Mouse (Mus musculus) neural tube, embryonic 15.5 days (tissue): ENCODE results near the gene Trim40. TPM values are rescaled to one million over a fixed set of nuclear protein-coding genes. Genes with fewer than 3 reads are reported as not detected.

Experiments used
- ATAC-seq: fragments of 200-750 bp; cut with Nextera tagmentation; 2 replicates; pipeline ENCODE4 v1.8.0; 2017; ENCODE audit warnings: mild to moderate bottlenecking, moderate TSS enrichment, moderate library complexity; ENCODE audit not compliant: low FRiP score
- H3K27ac ChIP-seq: fragments of 300-500 bp; sonication (generic); replicated peaks from 2 replicates; pipeline ENCODE4 v1.5.1; 2015; ENCODE audit warnings: mild to moderate bottlenecking, inconsistent platforms
- H3K27me3 ChIP-seq: fragments of 300-500 bp; sonication (generic); replicated peaks from 2 replicates; pipeline ENCODE4 v1.6.1; 2015; ENCODE audit warnings: inconsistent platforms
- H3K36me3 ChIP-seq: fragments of 300-500 bp; sonication (generic); 2 replicates; pipeline ENCODE4 v1.6.1; 2015; ENCODE audit warnings: inconsistent platforms
- H3K4me1 ChIP-seq: fragments of 300-500 bp; sonication (generic); 2 replicates; pipeline ENCODE4 v1.6.1; 2015; ENCODE audit warnings: inconsistent platforms
- H3K4me2 ChIP-seq: fragments of 300-500 bp; sonication (generic); 2 replicates; pipeline ENCODE4 v1.6.1; 2015; ENCODE audit warnings: inconsistent platforms, mild to moderate bottlenecking, moderate library complexity
- H3K4me3 ChIP-seq: fragments of 300-500 bp; sonication (generic); replicated peaks from 2 replicates; pipeline ENCODE4 v1.5.1; 2015; ENCODE audit warnings: mild to moderate bottlenecking, inconsistent platforms
- H3K9ac ChIP-seq: fragments of 300-500 bp; sonication (generic); replicated peaks from 2 replicates; pipeline ENCODE4 v1.6.1; 2015; ENCODE audit warnings: mild to moderate bottlenecking, inconsistent platforms
- H3K9me3 ChIP-seq: fragments of 300-500 bp; sonication (generic); replicated peaks from 2 replicates; pipeline ENCODE4 v1.6.1; 2016; ENCODE audit warnings: inconsistent platforms
- WGBS: fragments of 180-500 bp; shearing (Covaris S2); methylation state at CpG from one replicate; pipeline ENCODE4 v1.1.7; 2015; ENCODE audit warnings: mixed read lengths; 5-methylcytosine and 5-hydroxymethylcytosine counted together
- polyA plus RNA-seq: library from polyadenylated mRNA; unstranded; fragments of >200 nt; fragmentation: Nextera tagmentation; extraction: Ambion mirVana; gene quantifications from 2 replicates; pipeline ENCODE4 v1.2.1, GENCODE M21; 2015

The Trim40 gene
- polyA plus RNA-seq, 1 experiment from 2014 or later, result not detected

DNA sequence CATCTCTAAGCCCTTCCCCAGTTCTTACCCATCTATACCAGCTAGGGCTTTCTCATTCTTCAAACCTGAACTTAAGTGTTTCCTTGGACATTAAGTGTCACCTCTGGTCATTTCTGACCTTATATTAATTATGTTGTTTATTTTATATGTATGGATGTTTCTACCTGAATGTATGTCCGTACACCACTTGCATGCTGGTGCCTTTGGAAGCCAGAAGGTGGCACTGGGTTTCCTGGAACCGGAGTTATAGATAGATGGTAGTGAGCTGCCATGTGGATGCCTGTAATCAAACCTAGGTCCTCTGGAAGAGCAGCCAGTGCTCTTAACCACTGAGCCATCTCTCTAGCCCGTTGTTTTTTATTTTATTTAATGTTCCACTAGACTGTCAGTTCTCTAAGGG lies 34.4 kb downstream of the Trim40 start:
- Histone ChIP-seq H3K36me3 (peaks cover 93% of the 10 kb centered on the region), H3K4me1 (no peaks in the 10 kb centered on the region), H3K9me3 (no peaks in the 10 kb centered on the region), H3K27me3 (no peaks in the 10 kb centered on the region), H3K9ac (no peak overlapping the region), H3K4me3 (no peak overlapping the region), H3K27ac (no peak overlapping the region), H3K4me2 (no peak overlapping the region)
- no peak for ATAC-seq
- WGBS, result 92% methylated on average over 3 of the region's 3 CpGs

DNA sequence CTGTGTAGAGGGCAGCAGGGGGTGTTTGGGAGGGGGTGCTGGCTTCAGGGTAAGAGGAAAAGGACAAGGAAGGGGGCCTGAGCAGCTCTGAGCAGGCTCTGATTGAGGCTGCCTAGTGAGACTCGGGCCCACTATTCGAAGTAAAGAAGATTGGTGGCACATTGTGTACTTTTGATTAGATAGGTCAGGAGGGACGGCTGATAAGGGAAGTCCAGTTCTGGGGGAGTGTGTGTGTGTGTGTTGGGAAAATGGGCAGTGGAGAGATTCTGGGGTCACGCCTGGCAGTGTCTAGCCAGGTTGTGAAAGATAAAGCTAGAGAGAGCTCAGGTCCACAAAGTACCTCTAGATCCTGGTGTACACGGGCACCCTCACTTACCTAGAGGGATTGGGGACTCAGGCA lies 38.3 kb downstream of the Trim40 start:
- no peak for ATAC-seq
- Histone ChIP-seq H3K27me3 (no peaks in the 10 kb centered on the region), H3K9ac (no peak overlapping the region), H3K36me3 (peaks cover 62% of the 10 kb centered on the region), H3K27ac (no peak overlapping the region), H3K4me3 (no peak overlapping the region), H3K4me2 (no peak overlapping the region), H3K4me1 (0 out of 2 replicates have a peak, but pooled peaks cover 2% of the 10 kb centered on the region), H3K9me3 (no peaks in the 10 kb centered on the region)
- WGBS, result 95% methylated on average over 5 of the region's 5 CpGs

DNA sequence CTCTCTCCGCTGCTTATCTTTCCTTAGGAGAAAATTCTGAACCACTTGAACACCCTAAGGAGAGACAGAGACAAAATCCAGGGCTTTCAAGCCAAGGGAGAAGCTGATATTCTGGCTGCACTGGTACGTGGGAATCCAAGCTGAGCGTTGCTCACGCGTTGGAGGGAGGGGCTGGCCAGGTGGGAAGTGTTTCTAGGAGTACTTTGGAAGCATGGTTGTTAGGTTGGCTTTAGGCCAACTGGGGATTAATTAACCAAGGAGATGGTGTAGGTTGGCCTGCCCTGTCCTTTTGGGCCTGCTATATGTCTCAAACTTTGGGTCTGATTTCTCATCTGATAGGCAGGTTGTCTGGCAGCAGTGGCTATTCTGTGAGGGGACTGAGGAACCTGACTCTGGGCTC lies 38.7 kb downstream of the Trim40 start:
- Histone ChIP-seq H3K4me3 (no peak overlapping the region), H3K36me3 (peaks cover 57% of the 10 kb centered on the region), H3K27me3 (no peaks in the 10 kb centered on the region), H3K4me2 (no peak overlapping the region), H3K27ac (no peak overlapping the region), H3K4me1 (0 out of 2 replicates have a peak, but pooled peaks cover 2% of the 10 kb centered on the region), H3K9ac (no peak overlapping the region), H3K9me3 (no peaks in the 10 kb centered on the region)
- 87% methylated on average over 5 of the region's 5 CpGs for WGBS
- no peak; the same call in 1 of the 2 replicates for ATAC-seq

DNA sequence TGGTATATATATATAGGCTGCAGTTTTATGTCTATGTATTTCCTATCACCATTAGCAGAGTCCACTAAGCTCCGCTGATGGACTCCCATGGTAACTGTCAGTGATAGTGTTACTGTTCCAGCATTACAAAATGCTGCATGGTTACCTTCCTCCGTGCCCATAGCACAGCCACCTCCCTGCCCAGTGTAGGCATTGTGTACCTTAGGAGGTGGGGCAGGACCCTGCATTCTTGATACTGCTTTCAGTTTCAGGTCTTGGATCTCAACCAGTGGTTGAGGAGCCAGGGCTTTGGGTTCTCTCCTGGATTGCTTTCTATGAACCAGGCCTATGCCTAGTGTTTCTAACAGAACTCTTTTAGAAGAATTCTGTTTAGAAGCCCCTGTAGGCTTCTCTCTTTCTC lies 39.9 kb downstream of the Trim40 start:
- 0 out of 2 replicates have a peak, but pooled peaks cover 2% of the 10 kb centered on the region for H3K4me1 ChIP-seq
- no peaks in the 10 kb centered on the region for H3K27me3 ChIP-seq
- peaks cover 47% of the 10 kb centered on the region for H3K36me3 ChIP-seq
- no peak overlapping the region for H3K9ac ChIP-seq
- 93% methylated on average over 2 of the region's 2 CpGs for WGBS
- no peak overlapping the region for H3K4me3 ChIP-seq
- no peak overlapping the region for H3K27ac ChIP-seq
- H3K9me3 ChIP-seq, result no peaks in the 10 kb centered on the region
- H3K4me2 ChIP-seq, result no peak overlapping the region
- no peak for ATAC-seq

DNA sequence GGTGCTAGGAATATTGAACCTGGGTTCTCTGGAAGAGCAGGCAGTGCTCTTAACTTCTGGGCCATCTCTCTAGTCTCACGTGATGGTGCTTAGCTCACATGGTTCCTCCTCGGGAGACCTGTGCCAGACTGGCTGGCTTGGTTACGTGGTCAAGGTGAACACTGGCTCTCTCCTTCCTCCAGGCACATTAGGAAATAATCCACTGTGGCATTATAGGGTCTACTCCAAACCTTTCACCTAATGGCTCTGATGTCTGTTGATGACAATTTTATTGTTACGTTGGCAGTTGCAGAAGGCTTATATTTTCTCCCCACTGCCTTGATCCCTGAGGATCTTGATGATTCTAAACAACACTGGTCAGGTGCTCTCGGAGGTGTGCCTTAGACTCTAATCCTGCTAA lies 41.0 kb downstream of the Trim40 start:
- 0 out of 2 replicates have a peak, but pooled peaks cover 2% of the 10 kb centered on the region for H3K4me1 ChIP-seq
- H3K27ac ChIP-seq, result no peak overlapping the region
- no peaks in the 10 kb centered on the region for H3K27me3 ChIP-seq
- no peaks in the 10 kb centered on the region for H3K9me3 ChIP-seq
- peaks cover 37% of the 10 kb centered on the region for H3K36me3 ChIP-seq
- 84% methylated on average over 5 of the region's 5 CpGs for WGBS
- H3K9ac ChIP-seq, result no peak overlapping the region
- H3K4me3 ChIP-seq, result no peak overlapping the region
- no peak overlapping the region for H3K4me2 ChIP-seq
- no peak for ATAC-seq

DNA sequence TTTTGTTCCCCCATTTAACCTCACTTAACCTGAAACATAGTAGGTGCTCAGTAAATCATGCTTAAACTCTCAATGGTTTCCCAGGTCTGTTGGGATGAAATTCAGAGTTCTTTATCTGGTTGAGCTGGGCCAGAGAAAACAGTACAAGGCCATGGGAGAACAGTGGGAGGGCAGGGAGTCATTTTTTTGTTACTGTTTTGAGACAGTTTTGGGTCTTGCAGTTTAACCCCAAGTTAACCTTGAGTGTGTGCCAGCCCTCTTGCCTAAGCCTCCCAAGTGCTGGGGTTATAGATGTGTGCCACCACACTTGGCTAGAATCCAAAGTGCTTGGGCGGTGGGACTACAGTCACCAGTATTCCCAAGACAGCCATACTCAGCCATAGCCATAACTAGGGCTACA lies 45.2 kb downstream of the Trim40 start:
- H3K36me3 ChIP-seq, result peaks cover 3% of the 10 kb centered on the region; the same call in 1 of the 2 replicates
- no peak overlapping the region for H3K4me3 ChIP-seq
- H3K4me2 ChIP-seq, result no peak overlapping the region
- 33% methylated on average over 1 of the region's 1 CpGs for WGBS
- 0 out of 2 replicates have a peak, but pooled peaks cover 6% of the 10 kb centered on the region for H3K4me1 ChIP-seq
- H3K9me3 ChIP-seq, result no peaks in the 10 kb centered on the region
- no peak overlapping the region for H3K9ac ChIP-seq
- H3K27ac ChIP-seq, result no peak overlapping the region
- no peak for ATAC-seq
- no peaks in the 10 kb centered on the region for H3K27me3 ChIP-seq

DNA sequence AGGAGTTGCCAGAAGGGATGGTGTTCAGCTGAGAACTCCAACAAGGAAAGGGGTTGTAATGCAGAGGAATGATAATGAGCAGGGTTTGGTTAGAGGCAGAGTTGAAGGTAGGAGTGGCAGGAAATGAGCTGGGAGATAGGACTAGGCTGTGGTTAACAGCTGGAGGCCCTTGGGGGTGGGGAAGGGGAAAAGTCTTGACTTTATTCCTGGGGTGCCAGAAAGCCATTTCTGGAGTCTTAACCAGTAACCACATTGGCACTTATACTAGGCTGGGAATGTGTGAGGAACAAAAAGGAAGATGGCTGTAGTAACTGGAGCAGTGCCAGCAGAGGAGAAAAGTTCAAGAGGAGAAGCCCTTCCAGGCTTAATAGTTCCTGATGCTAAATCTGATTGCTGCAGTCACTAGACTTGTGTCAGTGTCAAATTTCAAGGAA lies 45.6 kb downstream of the Trim40 start:
- H3K4me1 ChIP-seq, result peaks cover 6% of the 10 kb centered on the region; the same call in 1 of the 2 replicates
- no peaks in the 10 kb centered on the region for H3K27me3 ChIP-seq
- H3K9ac ChIP-seq, result no peak overlapping the region
- H3K4me3 ChIP-seq, result no peak overlapping the region
- no peaks in the 10 kb centered on the region for H3K9me3 ChIP-seq
- no peak for ATAC-seq
- no peak overlapping the region for H3K27ac ChIP-seq
- H3K36me3 ChIP-seq, result peaks cover 3% of the 10 kb centered on the region; the same call in 1 of the 2 replicates
- H3K4me2 ChIP-seq, result no peak overlapping the region

DNA sequence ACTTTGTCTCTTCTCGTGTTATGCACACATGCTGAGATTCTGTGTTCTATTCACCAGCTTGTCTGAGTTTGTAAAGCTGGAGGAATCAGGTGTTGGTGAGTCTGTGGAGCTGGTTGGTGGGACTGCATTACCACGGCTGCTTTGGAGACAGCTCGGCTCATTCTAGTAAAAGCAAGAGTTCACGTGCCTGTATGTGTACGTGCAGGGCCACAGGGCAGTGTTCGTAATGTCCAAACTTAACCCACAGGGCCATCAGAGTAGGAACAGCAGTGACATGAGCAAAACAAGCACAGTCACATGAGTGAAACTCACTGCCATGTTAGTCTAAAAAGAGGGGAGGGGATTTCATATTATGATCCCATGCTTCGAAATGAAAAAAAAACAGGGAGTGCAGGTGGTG lies 46.2 kb downstream of the Trim40 start:
- no peak overlapping the region for H3K27ac ChIP-seq
- H3K4me3 ChIP-seq, result no peak overlapping the region
- no peak overlapping the region for H3K4me2 ChIP-seq
- 83% methylated on average over 7 of the region's 7 CpGs for WGBS
- H3K9ac ChIP-seq, result no peak overlapping the region
- H3K4me1 ChIP-seq, result peaks cover 11% of the 10 kb centered on the region
- peaks cover 3% of the 10 kb centered on the region; the same call in 1 of the 2 replicates for H3K36me3 ChIP-seq
- H3K27me3 ChIP-seq, result no peaks in the 10 kb centered on the region
- H3K9me3 ChIP-seq, result no peaks in the 10 kb centered on the region
- ATAC-seq, result no peak

DNA sequence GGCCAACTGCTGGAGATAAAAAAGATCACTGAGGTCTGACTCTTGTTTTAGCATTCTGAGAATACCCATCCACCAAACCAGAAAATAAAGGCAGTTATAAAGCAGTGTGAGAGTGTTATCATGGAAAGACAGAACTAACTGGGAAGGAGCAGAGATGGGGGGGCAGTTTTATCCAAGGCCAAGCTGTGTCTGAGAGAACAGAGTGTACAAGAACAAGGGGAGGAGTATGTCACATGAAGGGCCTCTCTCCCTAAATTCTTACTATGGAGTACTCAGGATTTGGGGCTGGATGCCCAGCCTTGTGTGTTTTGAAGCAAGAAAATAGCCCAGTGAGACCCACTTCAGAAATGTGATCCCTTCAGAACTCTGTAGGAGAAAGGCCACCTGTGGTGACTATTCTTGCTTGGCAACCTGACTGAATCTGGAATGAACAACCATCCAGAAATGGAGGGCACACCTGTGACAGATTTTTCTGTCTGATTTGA lies 48.9 kb downstream of the Trim40 start:
- Histone ChIP-seq H3K9ac (no peak overlapping the region), H3K4me1 (peaks cover 30% of the 10 kb centered on the region), H3K36me3 (no peaks in the 10 kb centered on the region), H3K4me3 (no peak overlapping the region), H3K9me3 (no peaks in the 10 kb centered on the region), H3K27ac (no peak overlapping the region), H3K4me2 (no peak overlapping the region), H3K27me3 (no peaks in the 10 kb centered on the region)
- ATAC-seq, result no peak

DNA sequence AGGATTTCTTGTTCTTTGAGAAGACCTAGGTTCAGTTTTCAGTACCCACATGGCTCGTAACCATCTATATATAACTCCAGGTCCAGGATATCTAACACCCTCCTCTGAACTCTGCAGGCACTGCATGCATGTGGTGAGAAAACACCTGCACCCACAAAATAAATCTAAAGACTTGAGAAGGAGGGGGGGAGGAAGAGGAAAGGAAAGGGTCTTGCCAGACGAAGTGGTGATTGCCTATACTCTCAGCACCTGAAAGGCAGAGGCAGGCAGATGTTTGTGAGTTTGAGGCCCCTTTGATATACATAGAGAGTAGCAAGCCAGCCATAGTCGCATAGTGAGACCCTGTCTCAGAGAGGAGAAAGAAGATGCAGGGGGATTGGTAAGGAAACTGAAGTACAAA lies 50.0 kb downstream of the Trim40 start:
- no peak overlapping the region for H3K4me3 ChIP-seq
- no peaks in the 10 kb centered on the region for H3K9me3 ChIP-seq
- H3K9ac ChIP-seq, result no peak overlapping the region
- no peaks in the 10 kb centered on the region for H3K36me3 ChIP-seq
- no peak overlapping the region for H3K27ac ChIP-seq
- H3K27me3 ChIP-seq, result no peaks in the 10 kb centered on the region
- no peak overlapping the region for H3K4me2 ChIP-seq
- 80% methylated on average over 3 of the region's 3 CpGs for WGBS
- peaks cover 33% of the 10 kb centered on the region for H3K4me1 ChIP-seq
- ATAC-seq, result no peak

DNA sequence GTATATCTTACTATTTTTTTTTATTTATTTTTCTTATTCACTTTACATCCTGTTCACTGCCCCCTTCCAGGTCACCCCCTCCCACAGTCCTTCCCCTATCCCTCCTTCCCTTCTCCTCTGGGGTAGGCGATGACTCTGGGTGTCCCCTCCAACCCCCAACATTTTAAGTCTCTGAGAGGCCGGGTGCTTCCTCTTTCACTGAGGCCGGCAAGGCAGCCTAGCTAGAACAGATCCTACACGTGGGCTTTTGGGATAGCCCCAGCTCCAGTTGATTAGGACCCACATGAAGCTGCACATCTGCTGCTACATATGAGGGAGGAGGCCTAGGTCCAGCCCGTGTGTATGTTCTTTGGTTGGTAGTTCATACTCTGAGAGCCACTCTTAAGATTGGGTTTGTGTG lies 50.9 kb downstream of the Trim40 start:
- ATAC-seq, result no peak
- H3K4me3 ChIP-seq, result no peak overlapping the region
- H3K9ac ChIP-seq, result no peak overlapping the region
- no peaks in the 10 kb centered on the region for H3K9me3 ChIP-seq
- no peaks in the 10 kb centered on the region for H3K36me3 ChIP-seq
- H3K4me2 ChIP-seq, result no peak overlapping the region
- H3K4me1 ChIP-seq, result peaks cover 33% of the 10 kb centered on the region
- WGBS, result 88% methylated on average over 5 of the region's 5 CpGs
- no peaks in the 10 kb centered on the region for H3K27me3 ChIP-seq
- no peak overlapping the region for H3K27ac ChIP-seq

DNA sequence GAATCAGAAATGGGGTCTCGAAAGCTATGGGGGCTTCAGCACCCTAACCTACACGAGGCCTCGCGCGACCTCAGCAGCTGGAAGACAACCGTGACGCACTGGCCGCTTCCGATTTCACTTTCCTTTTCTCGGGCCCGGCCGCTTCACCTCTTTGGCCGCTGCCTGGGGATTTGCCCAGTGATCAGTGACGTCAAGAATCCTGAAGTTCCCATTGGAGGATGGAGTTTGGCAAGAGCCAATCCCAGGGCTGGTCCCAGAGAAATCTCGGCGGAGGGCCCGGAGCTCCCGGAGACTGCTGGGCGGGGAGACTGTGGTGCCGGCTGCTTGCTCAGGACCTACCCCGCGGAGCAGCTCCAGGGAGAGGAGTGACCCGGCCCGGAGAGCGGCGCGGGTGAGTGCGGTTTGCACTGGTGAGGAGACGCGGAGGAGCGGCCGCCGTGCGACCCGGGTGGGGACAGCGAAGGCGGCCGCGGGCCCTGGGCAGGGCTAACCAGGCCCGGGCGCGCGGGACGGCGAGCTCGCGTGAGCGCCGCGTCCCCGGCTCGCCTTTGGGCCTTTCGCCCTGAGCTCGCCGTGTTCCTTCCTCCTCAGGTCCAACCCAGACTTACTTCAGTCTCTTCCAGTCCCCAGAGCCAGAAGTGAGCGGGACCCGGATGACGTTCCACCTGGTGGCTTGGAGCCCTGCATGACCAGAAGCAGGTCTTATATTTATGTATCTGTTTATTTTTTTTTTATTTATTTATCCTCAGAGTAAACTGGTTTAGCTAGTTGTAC lies 52.9 kb downstream of the Trim40 start, which contains the start of gene Trim26:
Gene Trim26 (plus strand): TSS at position 261 of the 774 bp plus-strand sequence.
- peak within 1 kb of the TSS; percentile 84 for H3K4me3 ChIP-seq
- H3K36me3 ChIP-seq, result no peaks in the 10 kb centered on the region
- H3K4me2 ChIP-seq, result peak within 1 kb of the TSS; percentile 63
- no peaks in the 10 kb centered on the region for H3K27me3 ChIP-seq
- peak within 1 kb of the TSS; percentile 95 for H3K27ac ChIP-seq
- H3K4me1 ChIP-seq, result peaks cover 33% of the 10 kb centered on the region
- H3K9ac ChIP-seq, result peak within 1 kb of the TSS; percentile 80
- WGBS, result under 1% methylated on average over 58 of the region's 58 CpGs
- no peaks in the 10 kb centered on the region for H3K9me3 ChIP-seq
- peak; percentile 99 for ATAC-seq
